Mouse (Mus musculus) myocyte (in vitro differentiated cells): ENCODE results near the gene Cyp2b19.

ENCODE experiments used
- MAX ChIP-seq: IDR thresholded peaks from one replicate; pipeline ENCODE4 v1.6.1; 2011; ENCODE audit warnings: low read depth, mild to moderate bottlenecking, control low read depth
- MYOG ChIP-seq, 3 experiments: IDR thresholded peaks; one replicate each; pipeline ENCODE4 v1.6.1; 2011; ENCODE audit warnings: control low read depth in 2 of 3, low read depth in 2 of 3, mild to moderate bottlenecking in 2 of 3; ENCODE audit not compliant: insufficient read length in 2 of 3, control insufficient read depth in 1 of 3, insufficient read depth in 1 of 3
- POLR2A ChIP-seq: IDR thresholded peaks from one replicate; pipeline ENCODE4 v1.6.1; 2011; ENCODE audit warnings: low read depth, mild to moderate bottlenecking, control low read depth, moderate library complexity; ENCODE audit not compliant: insufficient read length
- USF1 ChIP-seq: IDR thresholded peaks from one replicate; pipeline ENCODE4 v1.6.1; 2011; ENCODE audit warnings: low read depth, mild to moderate bottlenecking, control low read depth, moderate library complexity

DNA sequence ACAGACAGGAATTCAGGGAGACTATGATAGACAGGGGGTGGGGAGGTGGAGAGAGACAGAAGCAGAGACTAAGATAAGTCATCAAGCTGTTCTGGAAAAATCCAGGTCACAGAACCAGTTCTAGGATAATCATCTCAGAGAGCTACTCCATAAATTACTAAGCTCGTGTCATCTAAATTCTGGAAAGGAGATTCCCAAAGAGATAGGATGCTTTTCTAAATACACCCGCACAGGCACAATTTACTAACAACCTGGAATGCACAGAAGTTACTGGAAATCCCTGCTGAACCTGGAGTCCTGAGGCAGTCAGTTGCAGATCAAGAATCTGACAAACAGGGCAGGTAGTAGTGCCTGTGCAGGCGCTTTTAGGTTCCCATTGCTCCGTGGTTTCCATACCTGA is 13.0 kb upstream of the Cyp2b19 start:
- TF ChIP-seq POLR2A = no peak
- TF ChIP-seq MYOG (IDR thresholded peaks at IDR 0.05; ENCODE audit: control insufficient read depth in 1 of 3, insufficient read depth in 1 of 3, insufficient read length in 2 of 3, low read depth in 2 of 3) = no peak
- TF ChIP-seq USF1 = no peak
- no peak for TF ChIP-seq MAX
